Mouse (Mus musculus) kidney, embryonic 15.5 days (tissue): ENCODE results near the gene Snai3. TPM values are rescaled to one million over a fixed set of nuclear protein-coding genes. Genes with fewer than 3 reads are reported as not detected.

Source experiments
- ATAC-seq: fragments of 200-750 bp; cut with Nextera tagmentation; replicated peaks from 2 replicates; pipeline ENCODE4 v1.8.0; 2017; ENCODE audit warnings: moderate TSS enrichment; ENCODE audit not compliant: low FRiP score
- H3K27ac ChIP-seq: fragments of 300-500 bp; sonication (generic); 2 replicates; pipeline ENCODE4 v1.5.1; 2015; ENCODE audit warnings: mild to moderate bottlenecking, inconsistent platforms
- H3K27me3 ChIP-seq: fragments of 300-500 bp; sonication (generic); 2 replicates; pipeline ENCODE4 v1.6.1; 2015; ENCODE audit warnings: inconsistent platforms
- H3K36me3 ChIP-seq: fragments of 300-500 bp; sonication (generic); 2 replicates; pipeline ENCODE4 v1.6.1; 2015; ENCODE audit warnings: inconsistent platforms
- H3K4me1 ChIP-seq: fragments of 300-500 bp; sonication (generic); 2 replicates; pipeline ENCODE4 v1.6.1; 2015; ENCODE audit warnings: inconsistent platforms
- H3K4me2 ChIP-seq: fragments of 300-500 bp; sonication (generic); 2 replicates; pipeline ENCODE4 v1.6.1; 2015; ENCODE audit warnings: moderate library complexity, mild to moderate bottlenecking, inconsistent platforms
- H3K4me3 ChIP-seq: fragments of 300-500 bp; sonication (generic); replicated peaks from 2 replicates; pipeline ENCODE4 v1.5.1; 2015; ENCODE audit warnings: mild to moderate bottlenecking, inconsistent platforms
- H3K9ac ChIP-seq: fragments of 300-500 bp; sonication (generic); 2 replicates; pipeline ENCODE4 v1.6.1; 2015; ENCODE audit warnings: mild to moderate bottlenecking, inconsistent platforms
- H3K9me3 ChIP-seq: fragments of 300-500 bp; sonication (generic); replicated peaks from 2 replicates; pipeline ENCODE4 v1.6.1; 2016; ENCODE audit warnings: inconsistent platforms
- WGBS: fragments of 180-500 bp; shearing (Covaris S2); methylation state at CpG from one replicate; pipeline ENCODE4 v1.1.7; 2015; ENCODE audit warnings: mixed read lengths; 5-methylcytosine and 5-hydroxymethylcytosine counted together
- polyA plus RNA-seq: library from polyadenylated mRNA; unstranded; fragments of >200 nt; fragmentation: Nextera tagmentation; extraction: Ambion mirVana; gene quantifications from 2 replicates; pipeline ENCODE4 v1.2.1, GENCODE M21; 2015

Snai3 gene
- polyA plus RNA-seq, 1 experiment from 2014 or later: 0.34 TPM

DNA sequence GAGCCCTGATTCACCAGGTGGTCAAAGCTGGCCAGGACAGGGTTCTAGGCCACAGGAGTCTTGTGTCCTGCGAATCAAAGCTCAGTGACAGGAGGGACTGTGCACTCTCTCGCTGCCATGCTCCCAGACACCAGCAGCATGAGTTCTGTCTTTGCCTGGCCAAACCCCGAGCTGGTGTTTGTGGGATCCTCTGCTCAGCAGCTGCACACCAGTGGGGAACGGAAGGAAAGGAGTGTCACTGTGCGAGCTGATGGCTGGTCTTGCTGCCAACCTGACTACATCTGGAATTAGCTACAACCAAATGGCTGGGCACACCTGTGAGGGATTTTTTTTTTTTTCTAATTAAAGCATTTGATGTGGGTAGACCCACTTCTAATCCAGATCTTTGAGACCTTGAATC is 10.2 kb upstream of the Snai3 start:
- Histone ChIP-seq H3K4me1 (peaks cover 15% of the 10 kb centered on the region), H3K36me3 (peaks cover 69% of the 10 kb centered on the region), H3K4me2 (no peak overlapping the region), H3K9me3 (no peaks in the 10 kb centered on the region), H3K27me3 (no peaks in the 10 kb centered on the region), H3K9ac (no peak overlapping the region), H3K4me3 (no peak overlapping the region), H3K27ac (no peak overlapping the region)
- ATAC-seq: no peak
- 87% methylated on average over 5 of the region's 5 CpGs for WGBS

DNA sequence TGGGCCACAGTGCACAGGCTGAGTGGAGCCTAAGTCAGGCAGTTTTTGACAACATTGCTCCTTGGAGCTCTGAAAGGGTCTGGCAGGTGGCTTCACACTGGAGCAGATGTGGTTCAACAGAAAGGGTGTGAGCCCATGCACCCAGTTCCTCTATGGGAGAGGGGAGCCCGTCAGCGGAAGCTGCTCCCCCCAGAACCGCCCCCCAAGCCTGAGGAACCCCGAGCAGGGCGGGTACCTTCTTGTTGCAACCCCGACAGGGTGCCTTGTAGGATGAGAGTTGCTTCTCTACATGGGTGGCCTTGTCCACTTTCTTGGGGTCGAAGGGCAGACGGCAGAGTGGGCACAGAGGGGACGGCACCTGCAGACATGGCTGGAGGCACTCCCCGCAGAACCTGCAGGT is 9.4 kb upstream of the Snai3 start:
- ATAC-seq: no peak
- 87% methylated on average over 10 of the region's 10 CpGs for WGBS

DNA sequence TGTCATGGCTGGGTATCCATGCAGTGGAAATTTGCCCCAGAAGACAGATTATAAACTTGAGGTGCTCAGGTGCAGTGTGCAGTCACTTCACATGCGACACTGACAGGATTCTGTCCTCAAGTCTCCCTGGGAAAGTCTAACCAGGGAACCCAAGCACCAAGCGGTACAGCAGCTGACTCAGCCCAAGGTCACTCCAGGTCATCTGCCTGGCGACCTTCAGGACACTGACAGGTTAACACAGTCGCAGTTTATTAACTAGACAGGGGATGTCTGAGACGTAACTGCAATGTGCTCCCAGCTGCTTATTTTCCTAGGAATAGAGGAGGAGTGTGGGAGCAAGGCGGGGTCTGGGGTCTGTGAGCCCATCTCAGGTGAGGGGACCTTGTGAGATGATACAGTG is 8.9 kb upstream of the Snai3 start:
- Histone ChIP-seq H3K4me1 (peaks cover 6% of the 10 kb centered on the region), H3K4me2 (no peak overlapping the region), H3K27me3 (no peaks in the 10 kb centered on the region), H3K4me3 (no peak overlapping the region), H3K27ac (no peak overlapping the region), H3K9me3 (no peaks in the 10 kb centered on the region), H3K36me3 (peaks cover 74% of the 10 kb centered on the region), H3K9ac (no peak overlapping the region)
- 73% methylated on average over 6 of the region's 6 CpGs for WGBS
- no peak for ATAC-seq

More for the DNA sequence above, 9.4 kb upstream of the Snai3 start:
- peaks cover 11% of the 10 kb centered on the region for H3K4me1 ChIP-seq
- H3K27ac ChIP-seq: no peak overlapping the region
- H3K4me2 ChIP-seq: no peak overlapping the region
- no peak overlapping the region for H3K4me3 ChIP-seq
- H3K36me3 ChIP-seq: peaks cover 74% of the 10 kb centered on the region
- no peaks in the 10 kb centered on the region for H3K9me3 ChIP-seq
- no peaks in the 10 kb centered on the region for H3K27me3 ChIP-seq
- H3K9ac ChIP-seq: no peak overlapping the region

DNA sequence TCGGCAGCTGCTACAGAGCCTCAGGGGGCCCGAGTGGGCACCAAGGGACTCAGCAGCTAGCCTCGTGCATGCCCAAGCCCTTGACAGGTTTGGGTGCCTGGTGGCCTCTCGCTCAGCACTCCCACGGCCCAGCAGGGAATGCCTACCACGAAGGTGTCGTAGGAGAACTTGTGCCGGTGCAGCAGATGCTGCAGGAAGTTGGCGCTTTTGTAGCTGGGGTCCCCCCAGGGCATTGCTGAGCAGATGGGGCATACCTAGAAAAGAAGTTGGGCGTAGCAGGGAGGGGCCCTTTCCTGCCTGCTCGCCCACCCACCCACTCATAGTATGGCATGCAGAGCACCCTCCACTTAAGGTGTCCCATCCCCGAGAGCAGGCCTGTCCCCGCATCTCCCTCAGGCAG is 7.3 kb upstream of the Snai3 start:
- no peak overlapping the region for H3K9ac ChIP-seq

DNA sequence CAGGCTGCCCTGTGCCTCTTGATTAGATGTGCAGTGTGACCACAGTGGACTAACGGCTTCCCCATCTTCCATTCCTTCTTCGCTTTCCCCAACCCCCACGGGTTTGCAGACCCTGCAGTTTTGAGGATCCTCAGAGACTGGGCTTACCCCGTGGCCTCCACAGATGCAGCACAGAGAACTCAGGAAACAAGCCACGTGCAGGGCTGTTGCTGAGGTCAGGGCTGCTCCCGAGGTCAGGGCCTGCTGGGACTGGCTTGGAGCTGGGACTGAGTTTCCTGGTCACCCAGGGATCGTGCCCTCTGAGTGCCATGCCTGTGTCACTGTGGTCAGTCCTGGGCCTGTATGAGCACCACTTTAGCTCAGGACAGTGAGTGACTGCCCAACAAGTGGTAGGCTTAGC is 4.5 kb upstream of the Snai3 start:
- Histone ChIP-seq H3K4me3 (no peak overlapping the region), H3K4me1 (peaks cover 24% of the 10 kb centered on the region), H3K4me2 (no peak overlapping the region), H3K9me3 (no peaks in the 10 kb centered on the region), H3K36me3 (peaks cover 40% of the 10 kb centered on the region), H3K27ac (no peak overlapping the region), H3K9ac (no peak overlapping the region), H3K27me3 (peaks cover 32% of the 10 kb centered on the region)
- WGBS: 67% methylated on average over 7 of the region's 7 CpGs
- no peak for ATAC-seq

More for the DNA sequence above, 7.3 kb upstream of the Snai3 start:
- Histone ChIP-seq H3K27ac (no peak overlapping the region), H3K4me1 (0 out of 2 replicates have a peak, but pooled peaks cover 3% of the 10 kb centered on the region), H3K36me3 (peaks cover 60% of the 10 kb centered on the region), H3K4me2 (no peak overlapping the region), H3K9me3 (no peaks in the 10 kb centered on the region), H3K4me3 (no peak overlapping the region), H3K27me3 (peaks cover 4% of the 10 kb centered on the region)
- WGBS: 91% methylated on average over 13 of the region's 13 CpGs
- no peak for ATAC-seq

DNA sequence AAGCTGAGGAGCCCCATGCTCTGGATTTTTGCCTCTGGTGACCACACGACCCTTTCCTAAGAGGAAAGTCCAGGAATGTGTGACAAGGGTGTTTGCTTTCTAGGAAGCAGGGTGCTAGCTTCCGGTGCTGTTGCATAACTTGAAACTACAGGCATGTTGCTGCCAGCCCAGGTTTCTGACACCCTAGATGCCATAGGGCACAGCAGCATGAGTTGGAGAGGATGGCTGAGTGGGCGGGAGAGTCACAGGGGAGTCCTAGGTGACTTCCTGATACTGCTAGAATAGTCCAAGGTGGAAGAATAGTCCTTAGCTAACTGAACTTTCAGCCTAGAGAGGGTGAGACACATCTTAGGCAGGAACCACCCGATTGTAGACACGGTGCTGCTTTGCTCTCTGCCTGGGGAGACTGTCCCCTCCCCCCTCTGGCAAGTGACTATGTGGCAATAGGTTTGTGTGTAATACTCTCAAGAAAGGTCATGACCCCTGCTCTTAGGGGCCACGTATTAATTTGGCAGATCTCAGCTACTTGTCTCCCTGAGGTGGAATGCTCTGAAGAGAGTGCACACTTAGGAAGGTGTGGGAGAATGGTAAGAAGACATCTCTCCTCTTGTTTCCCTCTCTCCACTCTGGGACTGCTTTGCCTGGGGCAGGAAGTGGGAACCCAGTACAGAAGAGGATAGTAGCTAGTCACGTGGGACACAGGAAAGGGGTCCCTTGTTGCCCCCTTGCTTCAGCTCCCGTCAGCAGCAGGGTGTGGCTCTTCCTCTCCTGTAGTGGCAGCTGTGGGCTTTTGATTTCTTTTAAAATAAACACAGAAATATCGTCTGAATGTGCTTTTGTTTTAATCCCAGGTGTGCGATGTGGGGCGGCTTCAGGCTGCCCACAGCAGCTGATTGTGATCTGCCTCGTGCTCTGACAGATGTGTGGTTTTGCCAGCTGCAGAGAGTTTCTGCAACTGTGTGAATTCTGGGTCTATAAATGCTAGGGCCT is 3.4 kb upstream of the Snai3 start:
- ATAC-seq: no peak

DNA sequence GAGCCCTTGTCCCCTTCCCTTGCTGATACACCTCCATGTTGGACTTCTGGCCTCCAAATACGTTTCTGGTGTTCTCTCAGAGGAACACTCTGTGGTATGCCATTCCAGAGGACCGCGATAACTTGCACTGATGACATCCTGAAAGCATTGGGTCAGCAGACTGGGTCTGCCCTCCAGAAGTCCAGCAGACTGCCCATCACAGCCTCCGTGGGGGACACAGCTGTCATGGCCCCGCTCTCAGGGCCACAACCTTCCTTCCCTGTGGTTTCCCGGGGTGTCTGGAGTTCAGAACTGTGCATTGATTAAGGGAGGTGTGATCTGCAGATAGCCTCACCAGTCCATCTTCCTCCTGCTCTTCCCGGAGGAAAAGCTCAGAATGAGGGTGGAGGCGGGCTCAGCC is 2.0 kb upstream of the Snai3 start:
- no peak overlapping the region for H3K27ac ChIP-seq
- H3K4me3 ChIP-seq: no peak overlapping the region
- no peak for ATAC-seq
- no peak overlapping the region for H3K4me2 ChIP-seq
- 68% methylated on average over 8 of the region's 8 CpGs for WGBS
- H3K36me3 ChIP-seq: peaks cover 23% of the 10 kb centered on the region
- H3K9me3 ChIP-seq: no peaks in the 10 kb centered on the region
- H3K4me1 ChIP-seq: peaks cover 25% of the 10 kb centered on the region
- H3K27me3 ChIP-seq: peaks cover 55% of the 10 kb centered on the region
- H3K9ac ChIP-seq: no peak overlapping the region

More for the DNA sequence above, 3.4 kb upstream of the Snai3 start:
- Histone ChIP-seq H3K4me1 (peaks cover 25% of the 10 kb centered on the region), H3K9me3 (no peaks in the 10 kb centered on the region), H3K27me3 (peaks cover 42% of the 10 kb centered on the region), H3K9ac (no peak overlapping the region), H3K4me2 (no peak overlapping the region), H3K27ac (no peak overlapping the region), H3K4me3 (no peak overlapping the region), H3K36me3 (peaks cover 37% of the 10 kb centered on the region)
- WGBS: 47% methylated on average over 12 of the region's 12 CpGs

DNA sequence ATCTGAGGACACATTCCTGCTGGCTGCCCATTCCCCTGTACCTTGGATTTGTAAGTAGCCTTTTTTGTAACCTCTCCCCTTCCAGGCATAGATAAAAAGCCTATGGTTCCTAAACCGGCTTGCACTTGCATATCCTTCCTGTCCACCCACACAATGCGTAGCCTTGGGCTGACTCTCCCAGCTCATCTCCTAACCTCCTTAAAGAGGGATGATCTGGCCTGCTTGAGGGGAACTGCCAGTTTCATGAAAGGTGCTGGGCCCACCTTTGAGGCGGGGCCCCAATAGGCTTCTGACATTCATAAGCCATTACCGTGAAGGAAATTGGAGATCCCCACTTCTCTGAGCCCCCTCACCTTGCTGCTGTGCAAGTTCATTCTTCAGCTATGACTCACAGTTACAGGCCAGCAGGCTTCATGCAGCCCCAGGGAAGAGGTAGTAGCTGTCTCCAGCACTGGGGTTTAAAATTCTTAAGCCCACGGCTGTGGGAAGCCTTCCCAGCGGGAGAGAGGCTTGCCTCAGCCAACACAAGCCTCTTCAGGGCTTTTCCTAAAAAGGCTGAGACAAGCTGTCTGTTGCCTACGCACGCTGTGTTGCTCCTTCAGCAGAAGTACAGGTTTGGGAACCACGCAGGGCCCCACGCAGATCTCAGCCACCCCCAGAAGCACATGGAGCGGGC is 1.1 kb upstream of the Snai3 start:
- 58% methylated on average over 11 of the region's 11 CpGs for WGBS
- H3K4me3 ChIP-seq: no peak overlapping the region
- H3K9me3 ChIP-seq: no peaks in the 10 kb centered on the region
- H3K4me2 ChIP-seq: 0 out of 2 replicates have a peak overlapping the region, but pooled peaks have one; percentile 63
- peaks cover 64% of the 10 kb centered on the region for H3K27me3 ChIP-seq
- ATAC-seq: no peak
- H3K27ac ChIP-seq: no peak overlapping the region; the same call in 1 of the 2 replicates
- peaks cover 14% of the 10 kb centered on the region for H3K36me3 ChIP-seq
- no peak overlapping the region for H3K9ac ChIP-seq
- peaks cover 25% of the 10 kb centered on the region for H3K4me1 ChIP-seq

DNA sequence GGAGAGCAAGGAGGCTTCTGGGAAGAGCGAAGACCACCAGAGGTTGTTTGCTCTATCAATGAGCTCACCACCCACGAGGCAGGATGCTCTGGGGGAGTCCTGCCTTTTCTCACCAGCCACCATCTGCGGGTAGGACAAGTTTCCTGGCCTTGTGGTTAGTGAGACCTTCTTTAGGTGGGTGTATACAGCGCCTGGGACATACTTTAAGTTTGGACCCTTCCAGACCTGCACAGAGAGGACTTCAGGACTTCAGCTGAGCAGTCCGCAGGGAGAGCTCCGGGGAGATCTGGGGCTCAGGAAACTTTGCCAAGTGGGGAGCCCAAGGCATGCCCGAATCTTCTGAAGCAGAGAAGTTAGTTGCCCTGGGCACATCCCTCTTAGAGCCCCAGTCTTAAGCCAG is 543 bp downstream of the Snai3 start:
- no peaks in the 10 kb centered on the region for H3K9me3 ChIP-seq
- no peak for ATAC-seq
- H3K9ac ChIP-seq: 0 out of 2 replicates have a peak overlapping the region, but pooled peaks have one; percentile 2
- peaks cover 25% of the 10 kb centered on the region for H3K4me1 ChIP-seq
- 26% methylated on average over 7 of the region's 7 CpGs for WGBS
- H3K4me3 ChIP-seq: peak overlapping the region; percentile 38
- H3K4me2 ChIP-seq: peak overlapping the region; percentile 63
- H3K36me3 ChIP-seq: no peaks in the 10 kb centered on the region
- no peak overlapping the region for H3K27ac ChIP-seq
- peaks cover 67% of the 10 kb centered on the region for H3K27me3 ChIP-seq

DNA sequence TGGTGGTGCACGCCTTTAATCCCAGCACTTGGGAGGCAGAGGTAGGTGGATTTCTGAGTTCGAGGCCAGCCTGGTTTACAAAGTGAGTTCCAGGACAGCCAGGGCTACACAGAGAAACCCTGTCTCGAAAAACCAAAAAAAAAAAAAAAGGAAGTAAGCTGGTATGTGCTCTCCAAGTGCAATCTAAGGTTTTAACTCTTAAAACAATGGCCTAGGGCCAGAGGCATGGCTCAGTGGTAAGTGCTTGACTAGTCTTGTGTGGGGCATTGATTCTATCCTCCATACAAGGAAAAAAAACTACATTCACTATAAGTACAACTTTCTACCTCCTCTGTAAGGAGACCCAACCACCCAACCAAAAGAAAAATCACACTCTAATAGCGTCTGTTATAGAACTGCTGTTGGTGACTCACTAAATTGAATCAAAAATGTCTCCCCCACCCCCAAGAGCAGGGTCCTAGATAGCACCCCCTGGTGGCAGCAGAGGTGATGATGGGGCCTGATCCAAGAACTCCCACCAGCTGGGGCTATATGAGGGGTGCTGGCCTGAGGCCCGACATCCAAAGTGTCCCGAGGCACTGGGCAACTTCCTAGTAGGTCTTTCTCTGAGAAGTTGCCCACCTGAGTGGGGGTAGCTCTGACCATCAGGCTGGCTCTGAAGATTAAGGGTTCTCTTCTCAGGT is 1.2 kb downstream of the Snai3 start:
- Histone ChIP-seq H3K36me3 (no peaks in the 10 kb centered on the region), H3K27me3 (peaks cover 67% of the 10 kb centered on the region), H3K9me3 (no peaks in the 10 kb centered on the region), H3K27ac (no peak overlapping the region), H3K4me2 (no peak overlapping the region; the same call in 1 of the 2 replicates), H3K9ac (no peak overlapping the region), H3K4me3 (no peak overlapping the region), H3K4me1 (peaks cover 25% of the 10 kb centered on the region)
- WGBS: 59% methylated on average over 6 of the region's 6 CpGs
- ATAC-seq: no peak

DNA sequence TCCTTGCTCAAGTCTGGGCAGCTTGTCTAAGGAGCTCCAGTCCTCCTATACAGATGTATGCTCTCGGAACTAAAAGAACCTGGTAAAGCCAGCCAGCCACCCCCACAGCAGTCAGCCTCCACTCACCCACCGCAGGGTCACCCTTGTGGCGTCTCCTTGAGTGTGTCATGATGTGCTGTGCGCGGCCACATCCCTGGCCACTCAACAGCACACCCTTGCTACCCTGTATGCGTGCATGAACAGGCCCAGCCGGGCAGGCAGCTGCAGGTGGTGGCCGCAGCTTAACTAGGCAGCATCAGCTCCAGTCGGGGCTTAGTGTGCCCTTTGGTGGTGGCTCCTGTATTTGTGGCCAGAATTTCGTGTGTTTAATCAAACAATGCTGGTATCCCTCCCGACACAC is 3.4 kb downstream of the Snai3 start:
- Histone ChIP-seq H3K4me2 (no peak overlapping the region), H3K9ac (no peak overlapping the region), H3K27me3 (peaks cover 56% of the 10 kb centered on the region), H3K27ac (no peak overlapping the region), H3K4me1 (peaks cover 21% of the 10 kb centered on the region), H3K36me3 (no peaks in the 10 kb centered on the region), H3K9me3 (no peaks in the 10 kb centered on the region), H3K4me3 (no peak overlapping the region)
- ATAC-seq: no peak
- WGBS: 80% methylated on average over 11 of the region's 11 CpGs

DNA sequence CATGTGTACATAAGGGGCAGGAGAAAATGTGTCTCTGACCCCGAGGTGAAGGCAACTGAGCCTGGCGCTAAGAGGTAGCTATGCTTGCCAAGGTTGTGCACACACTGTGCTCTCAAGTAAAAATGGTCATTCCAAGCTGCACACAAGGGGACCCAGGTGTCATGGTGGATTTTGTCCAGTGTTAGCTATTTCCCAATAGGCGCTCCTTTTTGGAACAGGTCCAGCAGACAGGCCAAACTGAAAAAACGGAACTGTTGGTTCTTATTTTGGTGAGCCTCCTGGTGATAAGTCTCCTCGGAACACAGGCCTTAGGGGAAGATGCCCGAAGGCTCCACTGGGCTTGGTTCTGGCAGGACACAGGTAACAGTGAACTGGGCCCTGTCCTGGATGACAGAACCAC is 6.1 kb downstream of the Snai3 start:
- H3K4me1 ChIP-seq: no peaks in the 10 kb centered on the region
- H3K27me3 ChIP-seq: peaks cover 29% of the 10 kb centered on the region
- no peak for ATAC-seq
- no peak overlapping the region for H3K4me2 ChIP-seq
- 87% methylated on average over 6 of the region's 6 CpGs for WGBS
- H3K36me3 ChIP-seq: no peaks in the 10 kb centered on the region
- H3K9me3 ChIP-seq: no peaks in the 10 kb centered on the region
- no peak overlapping the region for H3K9ac ChIP-seq
- H3K27ac ChIP-seq: no peak overlapping the region
- no peak overlapping the region for H3K4me3 ChIP-seq
